Mouse (Mus musculus) limb, embryonic 10.5 days (tissue): ENCODE data around the gene Gbp10. TPM values are rescaled to one million over a fixed set of nuclear protein-coding genes. Genes with fewer than 3 reads are reported as not detected.
"Not testable (repeated sequence)": the region's sequence is repeated elsewhere in the genome, so short reads cannot be mapped to it uniquely, and the experiment has no call there.

Experiments
- DNase-seq: peaks from one replicate; pipeline ENCODE4 v3.0.0-alpha.2; 2017; ENCODE audit warnings: low spot score
- H3K27ac ChIP-seq: fragments of 300-500 bp; sonication (generic); 2 replicates; pipeline ENCODE4 v1.5.1; 2016; ENCODE audit warnings: mild to moderate bottlenecking
- H3K27me3 ChIP-seq: fragments of 300-500 bp; sonication (generic); 2 replicates; pipeline ENCODE4 v1.6.1; 2016; ENCODE audit warnings: low read depth, mild to moderate bottlenecking; ENCODE audit not compliant: poor library complexity, severe bottlenecking
- H3K36me3 ChIP-seq: fragments of 300-500 bp; sonication (generic); 2 replicates; pipeline ENCODE4 v1.6.1; 2016; ENCODE audit warnings: mild to moderate bottlenecking, moderate library complexity
- H3K4me1 ChIP-seq: fragments of 300-500 bp; sonication (generic); 2 replicates; pipeline ENCODE4 v1.6.1; 2016
- H3K4me3 ChIP-seq: fragments of 300-500 bp; sonication (generic); 2 replicates; pipeline ENCODE4 v1.5.1; 2016; ENCODE audit warnings: mild to moderate bottlenecking, moderate library complexity
- H3K9me3 ChIP-seq: fragments of 300-500 bp; sonication (generic); replicated peaks from 2 replicates; pipeline ENCODE4 v1.6.1; 2016; ENCODE audit warnings: mild to moderate bottlenecking
- WGBS: fragments of 180-500 bp; shearing (Covaris S2); methylation state at CpG from one replicate; pipeline ENCODE4 v1.1.7; 2016; 5-methylcytosine and 5-hydroxymethylcytosine counted together
- polyA plus RNA-seq: library from polyadenylated mRNA; unstranded; fragments of >200 nt; fragmentation: Nextera tagmentation; extraction: Ambion mirVana; gene quantifications from 2 replicates; pipeline ENCODE4 v1.2.1, GENCODE M21; 2016

Gene Gbp10
- polyA plus RNA-seq = not detected in 2 replicates

DNA sequence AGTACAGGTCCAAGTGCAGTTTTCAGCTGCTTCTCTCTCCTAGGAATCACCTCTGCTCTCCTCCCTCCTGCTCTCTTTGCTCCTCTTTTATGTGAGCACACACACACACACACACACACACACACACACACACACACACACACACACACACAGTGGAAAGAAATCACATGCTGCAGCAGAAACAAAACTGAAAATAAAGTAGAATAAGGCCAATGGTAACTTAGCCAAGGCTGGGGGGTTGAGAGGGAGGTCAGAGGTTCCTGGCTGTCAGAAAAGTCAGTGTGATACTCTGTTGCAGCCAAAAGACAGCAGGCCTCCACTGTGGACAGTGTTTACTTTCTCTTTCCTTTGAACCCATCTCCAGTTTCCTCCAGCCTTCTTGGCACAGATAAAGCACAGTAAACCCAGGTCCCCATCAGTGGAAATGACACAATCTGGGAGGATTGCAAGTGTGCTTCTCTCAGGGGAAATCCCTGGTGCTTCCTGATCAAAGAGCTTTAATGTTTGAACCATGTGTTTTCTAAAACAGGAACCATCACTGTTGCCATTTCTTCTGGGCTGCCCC lies at the start of gene Gbp10:
Gene Gbp10 (minus strand): TSS at position 51 of the 565 bp plus-strand sequence.
- not testable (repeated sequence) for H3K4me3 ChIP-seq, H3K27ac ChIP-seq, H3K36me3 ChIP-seq, H3K4me1 ChIP-seq, H3K27me3 ChIP-seq, H3K9me3 ChIP-seq, DNase-seq

DNA sequence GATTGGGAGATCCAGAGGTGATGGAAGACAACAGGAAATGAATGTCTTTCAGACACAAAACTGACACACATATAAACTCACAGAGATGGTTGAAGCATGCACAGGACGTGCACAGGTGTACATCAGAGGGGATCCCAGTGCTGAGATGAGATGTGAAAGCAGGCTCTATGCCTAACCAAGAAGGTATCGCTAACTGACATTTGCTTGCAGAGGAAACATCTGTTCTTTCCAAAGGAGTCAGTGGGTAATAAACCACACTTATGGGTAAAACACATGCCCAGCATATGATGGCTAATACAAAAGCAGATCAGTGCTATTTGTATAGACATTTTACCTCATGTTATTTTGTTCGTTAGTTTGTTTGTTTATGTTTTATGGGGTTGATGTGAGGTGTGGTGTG lies 21.3 kb upstream of the Gbp10 start:
- not testable (repeated sequence) for H3K36me3 ChIP-seq, H3K9me3 ChIP-seq, H3K4me1 ChIP-seq, H3K27me3 ChIP-seq, H3K27ac ChIP-seq, H3K4me3 ChIP-seq, DNase-seq
- WGBS = 88% methylated on average over 1 of the region's 3 CpGs

DNA sequence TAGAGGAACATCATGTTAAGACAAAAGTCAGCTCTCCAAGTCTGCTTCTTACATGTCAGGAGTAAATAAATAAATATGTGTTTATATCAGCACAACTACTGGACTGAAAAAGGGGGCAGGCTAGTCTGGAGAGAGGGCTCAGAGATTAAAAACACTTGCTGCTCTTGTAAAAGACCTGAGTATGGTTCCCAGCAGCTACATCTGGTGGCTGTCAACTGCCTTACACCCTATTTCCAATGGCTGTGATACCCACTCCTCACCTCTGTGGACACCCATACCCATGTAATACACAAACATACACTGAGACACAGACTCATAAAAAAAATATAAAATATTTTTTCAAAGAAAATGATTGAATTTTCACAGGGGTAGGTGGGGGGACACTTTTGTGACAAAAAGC lies 13.2 kb upstream of the Gbp10 start:
- no peak overlapping the region for H3K27ac ChIP-seq
- no peak overlapping the region for H3K4me3 ChIP-seq
- DNase-seq = no peak
- no peaks in the 10 kb centered on the region for H3K9me3 ChIP-seq
- no peaks in the 10 kb centered on the region for H3K27me3 ChIP-seq
- no peaks in the 10 kb centered on the region for H3K4me1 ChIP-seq
- no peaks in the 10 kb centered on the region for H3K36me3 ChIP-seq

DNA sequence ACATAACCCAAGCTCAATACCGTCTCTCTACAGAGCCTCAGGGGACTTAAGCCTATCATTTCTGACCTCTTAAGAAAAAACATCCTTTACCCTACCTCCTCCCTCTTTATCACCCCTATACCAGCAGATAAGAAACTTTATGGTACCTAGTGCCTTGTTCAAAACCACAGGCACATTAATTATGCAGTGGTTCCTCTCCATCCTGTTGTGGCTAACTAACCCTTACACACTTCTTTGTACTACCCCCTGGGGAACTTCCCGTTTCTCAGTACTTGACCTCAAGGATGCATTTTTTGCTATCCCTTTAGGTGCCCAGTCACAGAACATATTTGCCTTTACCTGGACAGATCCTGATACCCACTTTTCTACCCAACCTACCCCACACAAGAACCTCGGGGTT lies 5.4 kb upstream of the Gbp10 start:
- not testable (repeated sequence) for H3K4me3 ChIP-seq, DNase-seq, H3K9me3 ChIP-seq, H3K27me3 ChIP-seq, H3K27ac ChIP-seq, H3K36me3 ChIP-seq, H3K4me1 ChIP-seq
- WGBS = 85% methylated on average over 3 of the region's 3 CpGs

DNA sequence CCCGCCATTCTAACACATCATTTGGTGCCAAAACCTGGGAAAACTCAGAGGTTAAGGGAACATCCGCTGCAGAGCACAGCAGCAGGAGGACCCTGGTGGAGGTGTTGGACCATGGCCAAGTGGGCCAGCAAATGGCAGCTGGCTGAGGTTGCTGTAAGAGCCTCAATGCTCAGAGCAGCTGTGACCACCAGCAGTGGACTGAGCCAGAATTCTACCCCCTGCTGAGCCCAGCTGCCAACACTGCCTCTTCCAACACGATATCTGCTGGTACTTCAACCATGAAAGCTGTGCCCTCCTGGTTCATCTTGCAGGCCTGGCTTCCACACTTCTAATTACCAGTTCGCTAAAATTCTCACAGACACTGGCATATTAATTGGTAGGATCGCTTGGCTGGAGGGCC lies 1.6 kb upstream of the Gbp10 start:
- not testable (repeated sequence) for H3K9me3 ChIP-seq, DNase-seq
- WGBS = 85% methylated on average over 5 of the region's 5 CpGs

DNA sequence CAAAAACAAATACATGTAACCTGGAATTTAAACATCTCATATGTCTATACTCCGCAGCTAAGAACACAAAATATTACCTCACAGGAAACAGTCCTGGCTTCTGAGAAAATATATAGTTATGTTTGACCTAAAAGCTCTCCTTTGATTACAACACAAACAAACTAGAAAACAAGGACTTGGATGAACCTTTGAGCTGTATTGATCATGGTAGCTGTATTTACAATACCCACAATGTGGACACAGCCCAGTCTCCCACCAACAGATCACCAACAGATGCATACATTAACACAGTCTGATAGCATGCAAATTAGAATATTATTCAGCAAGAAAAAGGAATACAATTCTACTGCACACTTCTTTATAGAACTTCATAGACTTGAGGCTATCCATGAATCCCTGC lies 931 bp downstream of the Gbp10 start:
- not testable (repeated sequence) for H3K4me1 ChIP-seq, DNase-seq, H3K4me3 ChIP-seq, H3K27me3 ChIP-seq, H3K27ac ChIP-seq, H3K36me3 ChIP-seq, H3K9me3 ChIP-seq
- WGBS = 95% methylated on average over 1 of the region's 1 CpGs

More for the DNA sequence above, 1.6 kb upstream of the Gbp10 start:
- H3K36me3 ChIP-seq, H3K4me3 ChIP-seq, H3K4me1 ChIP-seq, H3K27ac ChIP-seq, H3K27me3 ChIP-seq: not testable (repeated sequence)

DNA sequence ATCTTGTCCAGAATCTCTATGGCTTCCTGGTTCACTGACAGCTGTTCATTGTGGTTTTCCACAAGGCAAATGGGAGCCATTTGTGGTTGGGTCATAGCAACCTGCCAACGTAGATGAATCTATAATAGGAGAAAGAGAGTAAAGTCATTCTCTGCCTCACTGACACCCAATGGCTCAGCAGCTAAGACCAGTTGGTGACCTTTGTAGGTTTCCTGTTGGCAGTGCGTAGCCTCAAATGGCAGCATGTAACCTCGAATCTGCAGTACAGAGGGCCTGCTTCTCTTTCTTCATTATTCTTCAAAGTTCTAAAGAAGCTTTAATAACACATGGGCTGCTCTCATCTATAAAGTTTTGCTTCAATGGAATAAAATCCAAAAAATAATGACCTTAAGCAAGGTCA lies 3.3 kb downstream of the Gbp10 start:
- not testable (repeated sequence) for H3K9me3 ChIP-seq, H3K27me3 ChIP-seq, H3K4me3 ChIP-seq, H3K36me3 ChIP-seq, H3K27ac ChIP-seq, DNase-seq, H3K4me1 ChIP-seq
- 84% methylated on average over 3 of the region's 3 CpGs for WGBS

DNA sequence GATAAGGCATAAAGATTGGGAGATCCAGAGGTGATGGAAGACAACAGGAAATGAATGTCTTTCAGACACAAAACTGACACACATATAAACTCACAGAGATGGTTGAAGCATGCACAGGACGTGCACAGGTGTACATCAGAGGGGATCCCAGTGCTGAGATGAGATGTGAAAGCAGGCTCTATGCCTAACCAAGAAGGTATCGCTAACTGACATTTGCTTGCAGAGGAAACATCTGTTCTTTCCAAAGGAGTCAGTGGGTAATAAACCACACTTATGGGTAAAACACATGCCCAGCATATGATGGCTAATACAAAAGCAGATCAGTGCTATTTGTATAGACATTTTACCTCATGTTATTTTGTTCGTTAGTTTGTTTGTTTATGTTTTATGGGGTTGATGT lies 30.4 kb downstream of the Gbp10 start:
- H3K4me1 ChIP-seq, H3K27me3 ChIP-seq, DNase-seq, H3K27ac ChIP-seq, H3K4me3 ChIP-seq, H3K36me3 ChIP-seq, H3K9me3 ChIP-seq: not testable (repeated sequence)
- 78% methylated on average over 1 of the region's 3 CpGs for WGBS

DNA sequence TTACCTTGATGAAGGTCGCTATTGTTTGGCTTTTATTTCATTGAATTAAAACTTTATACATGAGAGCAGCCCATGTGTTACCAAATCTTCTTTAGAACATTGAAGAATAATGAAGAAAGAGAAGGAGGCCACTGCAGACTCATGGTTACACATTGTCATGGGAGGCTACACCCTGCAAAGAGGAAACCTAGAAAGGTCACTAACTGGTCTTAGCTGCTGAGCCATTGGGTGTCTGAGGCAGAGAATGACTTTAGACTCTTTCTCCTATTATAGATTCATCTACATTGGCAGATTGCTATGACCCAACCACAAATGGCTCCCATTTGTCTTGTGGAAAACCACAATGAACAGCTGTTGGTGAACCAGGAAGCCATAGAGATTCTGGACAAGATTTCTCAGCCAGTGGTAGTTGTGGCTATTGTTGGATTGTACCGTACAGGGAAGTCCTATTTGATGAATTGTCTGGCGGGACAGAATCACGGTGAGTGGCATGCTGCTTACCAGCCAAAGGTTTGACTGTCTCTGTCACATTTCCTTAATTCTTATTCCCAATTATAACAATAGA lies 38.5 kb downstream of the Gbp10 start:
- not testable (repeated sequence) for H3K9me3 ChIP-seq, H3K4me3 ChIP-seq, H3K36me3 ChIP-seq, H3K27ac ChIP-seq, H3K27me3 ChIP-seq, H3K4me1 ChIP-seq, DNase-seq
- WGBS = 90% methylated on average over 4 of the region's 4 CpGs

DNA sequence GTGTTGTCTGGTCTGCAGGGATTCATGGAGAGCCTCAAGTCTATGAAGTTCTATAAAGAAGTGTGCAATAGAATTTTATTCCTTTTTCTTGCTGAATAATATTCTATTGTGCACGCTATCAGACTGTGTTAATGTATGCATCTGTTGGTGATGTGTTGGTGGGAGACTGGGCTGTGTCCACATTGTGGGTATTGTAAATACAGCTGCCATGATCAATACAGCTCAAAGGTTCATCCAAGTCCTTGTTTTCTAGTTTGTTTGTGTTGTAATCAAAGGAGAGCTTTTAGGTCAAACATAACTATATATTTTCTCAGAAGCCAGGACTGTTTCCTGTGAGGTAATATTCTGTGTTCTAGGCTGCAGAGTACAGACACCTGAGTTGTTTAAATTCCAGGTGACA lies 40.2 kb downstream of the Gbp10 start:
- H3K4me3 ChIP-seq, DNase-seq, H3K4me1 ChIP-seq, H3K36me3 ChIP-seq, H3K27ac ChIP-seq, H3K27me3 ChIP-seq, H3K9me3 ChIP-seq: not testable (repeated sequence)
- 97% methylated on average over 1 of the region's 1 CpGs for WGBS

DNA sequence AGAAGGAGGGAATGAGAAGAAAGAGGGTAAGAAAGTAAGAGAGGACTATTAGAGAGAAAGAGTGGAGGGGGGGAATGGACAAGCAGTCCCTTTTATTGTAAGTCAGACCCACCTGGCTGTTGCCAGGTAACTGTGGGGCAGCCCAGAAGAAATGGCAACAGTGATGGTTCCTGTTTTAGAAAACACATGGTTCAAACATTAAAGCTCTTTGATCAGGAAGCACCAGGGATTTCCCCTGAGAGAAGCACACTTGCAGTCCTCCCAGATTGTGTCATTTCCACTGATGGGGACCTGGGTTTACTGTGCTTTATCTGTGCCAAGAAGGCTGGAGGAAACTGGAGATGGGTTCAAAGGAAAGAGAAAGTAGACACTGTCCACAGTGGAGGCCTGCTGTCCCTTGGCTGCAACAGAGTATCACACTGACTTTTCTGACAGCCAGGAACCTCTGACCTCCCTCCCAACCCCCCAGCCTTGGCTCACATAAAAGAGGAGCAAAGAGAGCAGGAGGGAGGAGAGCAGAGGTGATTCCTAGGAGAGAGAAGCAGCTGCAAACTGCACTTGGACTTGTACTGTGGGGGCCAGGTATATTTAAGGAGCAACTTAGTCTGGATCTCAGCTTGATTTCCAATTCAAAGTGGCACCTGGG lies 41.3 kb downstream of the Gbp10 start:
- DNase-seq = not testable (repeated sequence)

DNA sequence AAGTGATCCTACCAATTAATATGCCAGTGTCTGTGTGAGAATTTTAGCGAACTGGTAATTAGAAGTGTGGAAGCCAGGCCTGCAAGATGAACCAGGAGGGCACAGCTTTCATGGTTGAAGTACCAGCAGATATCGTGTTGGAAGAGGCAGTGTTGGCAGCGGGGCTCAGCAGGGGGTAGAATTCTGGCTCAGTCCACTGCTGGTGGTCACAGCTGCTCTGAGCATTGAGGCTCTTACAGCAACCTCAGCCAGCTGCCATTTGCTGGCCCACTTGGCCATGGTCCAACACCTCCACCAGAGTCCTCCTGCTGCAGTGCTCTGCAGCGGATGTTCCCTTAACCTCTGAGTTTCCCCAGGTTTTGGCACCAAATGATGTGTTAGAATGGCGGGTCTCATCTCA lies 43.0 kb downstream of the Gbp10 start:
- H3K4me3 ChIP-seq, H3K27ac ChIP-seq, DNase-seq, H3K4me1 ChIP-seq, H3K36me3 ChIP-seq, H3K9me3 ChIP-seq, H3K27me3 ChIP-seq: not testable (repeated sequence)
- 91% methylated on average over 5 of the region's 5 CpGs for WGBS

More for the DNA sequence above, 41.3 kb downstream of the Gbp10 start:
- H3K9me3 ChIP-seq, H3K4me1 ChIP-seq, H3K27me3 ChIP-seq, H3K36me3 ChIP-seq, H3K4me3 ChIP-seq, H3K27ac ChIP-seq: not testable (repeated sequence)

DNA sequence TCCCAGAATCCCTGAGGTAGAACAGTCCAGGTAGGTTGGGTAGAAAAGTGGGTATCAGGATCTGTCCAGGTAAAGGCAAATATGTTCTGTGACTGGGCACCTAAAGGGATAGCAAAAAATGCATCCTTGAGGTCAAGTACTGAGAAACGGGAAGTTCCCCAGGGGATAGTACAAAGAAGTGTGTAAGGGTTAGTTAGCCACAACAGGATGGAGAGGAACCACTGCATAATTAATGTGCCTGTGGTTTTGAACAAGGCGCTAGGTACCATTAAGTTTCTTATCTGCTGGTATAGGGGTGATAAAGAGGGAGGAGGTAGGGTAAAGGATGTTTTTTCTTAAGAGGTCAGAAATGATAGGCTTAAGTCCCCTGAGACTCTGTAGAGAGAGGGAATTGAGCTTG lies 46.8 kb downstream of the Gbp10 start:
- H3K27me3 ChIP-seq, H3K4me1 ChIP-seq, H3K36me3 ChIP-seq, H3K27ac ChIP-seq, H3K4me3 ChIP-seq, DNase-seq, H3K9me3 ChIP-seq: not testable (repeated sequence)
- 88% methylated on average over 2 of the region's 2 CpGs for WGBS

DNA sequence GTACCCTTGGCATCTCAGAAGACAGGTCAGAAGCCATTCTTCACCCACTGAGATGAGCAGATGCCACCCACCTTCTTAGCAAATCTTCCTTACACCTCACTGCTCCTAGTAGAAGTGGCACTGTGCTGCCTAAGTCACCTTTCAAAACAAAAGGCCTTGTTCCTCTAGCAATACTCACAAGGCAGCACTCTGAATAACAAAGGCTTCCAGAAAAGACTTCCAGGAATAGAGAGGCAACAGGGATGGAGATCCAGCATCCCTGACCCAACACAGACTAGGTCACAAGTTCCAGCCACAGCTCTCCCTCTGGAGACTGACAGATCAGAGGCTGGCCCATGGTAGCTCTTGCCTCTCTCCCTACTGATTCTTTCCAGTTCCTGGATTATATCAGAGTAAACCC lies 57.9 kb downstream of the Gbp10 start:
- H3K36me3 ChIP-seq = no peaks in the 10 kb centered on the region
- DNase-seq = no peak
- no peaks in the 10 kb centered on the region for H3K27me3 ChIP-seq
- no peaks in the 10 kb centered on the region for H3K4me1 ChIP-seq
- no peak overlapping the region for H3K4me3 ChIP-seq
- no peaks in the 10 kb centered on the region for H3K9me3 ChIP-seq
- no peak overlapping the region for H3K27ac ChIP-seq
